12 mouse cellular contexts compared by ENCODE assay signal in genomic region chr14:124634881-124635280, GRCm38 (mm10). TPM values are rescaled to one million over a fixed set of nuclear protein-coding genes. Genes with fewer than 3 reads are reported as not detected.
DNase-seq lines count a peak whose midpoint lies in the region; ATAC-seq and TF ChIP-seq lines count a peak whose summit lies in the region.
"Had no signal": no experiment of that assay in that cellular context is flagged by ENCODE, and none has a peak within 500 bp of the region (broad histone marks: within the 10 kb centered on the region; RNA-seq: fewer than 3 reads in every experiment).

No protein-coding gene starts in this region.

- no peak for TF ChIP-seq CTCF in hindbrain, postnatal 0 days (IDR thresholded peaks at IDR 0.05; ENCODE audit: low read depth)
- no peak for TF ChIP-seq CTCF in midbrain, postnatal 0 days (IDR thresholded peaks at IDR 0.05)

- no peaks in the 10 kb centered on the region for H3K27me3 ChIP-seq in hindbrain, postnatal 0 days (ENCODE audit: insufficient read depth, low read length)
- H3K27me3 ChIP-seq in hindbrain, embryonic 16.5 days (replicated peaks; ENCODE audit: control insufficient read depth, insufficient read depth, low read length), result no peaks in the 10 kb centered on the region
- H3K27me3 ChIP-seq in midbrain, postnatal 0 days (ENCODE audit: insufficient read depth, low read length), result no peaks in the 10 kb centered on the region
- H3K27me3 ChIP-seq in midbrain, embryonic 10.5 days (ENCODE audit: low read depth, poor library complexity, severe bottlenecking), result no peaks in the 10 kb centered on the region
- H3K27me3 ChIP-seq: heart, embryonic 15.5 days; midbrain, embryonic 13.5 days; neural tube, embryonic 15.5 days had no signal

- no peak overlapping the region for H3K27ac ChIP-seq in hindbrain, postnatal 0 days
- no peak overlapping the region for H3K27ac ChIP-seq in hindbrain, embryonic 16.5 days (ENCODE audit: low read depth, low read length)
- H3K27ac ChIP-seq in midbrain, postnatal 0 days (ENCODE audit: low read depth, low read length), result no peak overlapping the region
- H3K27ac ChIP-seq in midbrain, embryonic 10.5 days (replicated peaks), result no peak overlapping the region
- H3K27ac ChIP-seq: heart, embryonic 15.5 days; layer of hippocampus, adult 2 months; midbrain, embryonic 13.5 days; neural tube, embryonic 15.5 days had no signal

- no peak overlapping the region for H3K9ac ChIP-seq in hindbrain, postnatal 0 days (replicated peaks; ENCODE audit: low read length)
- no peak overlapping the region for H3K9ac ChIP-seq in hindbrain, embryonic 16.5 days (ENCODE audit: low read depth, low read length)
- no peak overlapping the region for H3K9ac ChIP-seq in midbrain, postnatal 0 days (replicated peaks; ENCODE audit: low read length, poor library complexity, severe bottlenecking)
- H3K9ac ChIP-seq: heart, embryonic 15.5 days; midbrain, embryonic 13.5 days; neural tube, embryonic 15.5 days had no signal

- no peaks in the 10 kb centered on the region for H3K36me3 ChIP-seq in hindbrain, postnatal 0 days (ENCODE audit: insufficient read depth, low read length)
- H3K36me3 ChIP-seq in hindbrain, embryonic 16.5 days (ENCODE audit: control insufficient read depth, insufficient read depth, low read length), result no peaks in the 10 kb centered on the region
- no peaks in the 10 kb centered on the region for H3K36me3 ChIP-seq in midbrain, postnatal 0 days (ENCODE audit: insufficient read depth, low read length)
- no peaks in the 10 kb centered on the region for H3K36me3 ChIP-seq in midbrain, embryonic 10.5 days
- H3K36me3 ChIP-seq: heart, embryonic 15.5 days; midbrain, embryonic 13.5 days; neural tube, embryonic 15.5 days had no signal

- DNase-seq in hindbrain, postnatal 0 days (ENCODE audit: low spot score), result peak; percentile 30
- DNase-seq in midbrain, postnatal 0 days (ENCODE audit: low spot score), result peak; percentile 20
- DNase-seq in midbrain, embryonic 10.5 days (ENCODE audit: low spot score), result no peak
- peak; percentile 75 to 81 for DNase-seq in cerebellum, postnatal 14 days
- peak; percentile 11 for DNase-seq in telencephalon, adult 2 months (ENCODE audit: low read depth, low spot score)
- no peak for DNase-seq in ovary, postnatal 10 days (ENCODE audit: low spot score)
- DNase-seq: embryo, embryonic 11 days had no signal

- H3K4me3 ChIP-seq in hindbrain, postnatal 0 days (ENCODE audit: low read length), result no peak overlapping the region
- H3K4me3 ChIP-seq in hindbrain, embryonic 16.5 days (ENCODE audit: low read length), result no peak overlapping the region
- H3K4me3 ChIP-seq in midbrain, postnatal 0 days (ENCODE audit: low read depth, low read length), result no peak overlapping the region
- no peak overlapping the region for H3K4me3 ChIP-seq in midbrain, embryonic 10.5 days
- H3K4me3 ChIP-seq: heart, embryonic 15.5 days; layer of hippocampus, adult 2 months; midbrain, embryonic 13.5 days; neural tube, embryonic 15.5 days had no signal

- no peak for ATAC-seq in hindbrain, postnatal 0 days
- no peak for ATAC-seq in hindbrain, embryonic 16.5 days
- no peak for ATAC-seq in midbrain, postnatal 0 days (ENCODE audit: low FRiP score)
- ATAC-seq: midbrain, embryonic 13.5 days had no signal

- 36% methylated on average over 2 of the region's 2 CpGs for WGBS in hindbrain, postnatal 0 days
- 38% methylated on average over 2 of the region's 2 CpGs for WGBS in hindbrain, embryonic 16.5 days
- 49% methylated on average over 2 of the region's 2 CpGs for WGBS in midbrain, postnatal 0 days
- whole genome bisulfite sequencing in midbrain, embryonic 10.5 days, result 59% methylated on average over 2 of the region's 2 CpGs

- H3K4me1 ChIP-seq in hindbrain, postnatal 0 days (ENCODE audit: insufficient read depth, low read length), result no peaks in the 10 kb centered on the region
- no peaks in the 10 kb centered on the region for H3K4me1 ChIP-seq in hindbrain, embryonic 16.5 days (ENCODE audit: control insufficient read depth, insufficient read depth, low read depth, low read length)
- no peaks in the 10 kb centered on the region for H3K4me1 ChIP-seq in midbrain, postnatal 0 days (ENCODE audit: insufficient read depth, low read length)
- H3K4me1 ChIP-seq in midbrain, embryonic 10.5 days, result 0 out of 2 replicates have a peak, but pooled peaks cover 3% of the 10 kb centered on the region
- H3K4me1 ChIP-seq: heart, embryonic 15.5 days; midbrain, embryonic 13.5 days; neural tube, embryonic 15.5 days had no signal

- H3K4me2 ChIP-seq in hindbrain, postnatal 0 days (ENCODE audit: low read depth, low read length), result no peak overlapping the region
- no peak overlapping the region for H3K4me2 ChIP-seq in hindbrain, embryonic 16.5 days (ENCODE audit: low read length)
- no peak overlapping the region for H3K4me2 ChIP-seq in midbrain, postnatal 0 days (ENCODE audit: low read depth, low read length, poor library complexity, severe bottlenecking)
- H3K4me2 ChIP-seq: heart, embryonic 15.5 days; midbrain, embryonic 13.5 days; neural tube, embryonic 15.5 days had no signal

- no peaks in the 10 kb centered on the region for H3K9me3 ChIP-seq in hindbrain, postnatal 0 days (ENCODE audit: low read length)
- no peaks in the 10 kb centered on the region for H3K9me3 ChIP-seq in hindbrain, embryonic 16.5 days (ENCODE audit: control insufficient read depth, low read length)
- no peaks in the 10 kb centered on the region for H3K9me3 ChIP-seq in midbrain, postnatal 0 days (ENCODE audit: low read length)
- H3K9me3 ChIP-seq in midbrain, embryonic 10.5 days (replicated peaks), result no peaks in the 10 kb centered on the region
- H3K9me3 ChIP-seq: heart, embryonic 15.5 days; midbrain, embryonic 13.5 days; neural tube, embryonic 15.5 days had no signal

RNA-seq across cellular contexts. Expression of gene Fgf14, which starts 42.0 kb away (rescaled TPM):
- total RNA-seq in hindbrain, postnatal 0 days (2014; rRNA removed), result 33.5 and 41.0 TPM in 2 replicates
- polyA plus RNA-seq in hindbrain, postnatal 0 days (2015; fragmentation: Nextera tagmentation; extraction: Ambion mirVana), result 30.9 and 32.5 TPM in 2 replicates
- polyA plus RNA-seq in hindbrain, embryonic 16.5 days (2015; fragmentation: Nextera tagmentation; extraction: Ambion mirVana), result 36.2 and 38.6 TPM in 2 replicates
- total RNA-seq in midbrain, postnatal 0 days (2014; rRNA removed), result 48.3 and 49.1 TPM in 2 replicates
- polyA plus RNA-seq in midbrain, postnatal 0 days (2015; fragmentation: Nextera tagmentation; extraction: Ambion mirVana), result 33.6 and 35.2 TPM in 2 replicates
- polyA plus RNA-seq in midbrain, embryonic 10.5 days (2016; fragmentation: Nextera tagmentation; extraction: Ambion mirVana), result 6.5 and 8.8 TPM in 2 replicates

Comparison
In these comparisons a context has a peak if more than half of its experiments do, and no peak if none do; other contexts are left out.
1. DNase-seq: peak in hindbrain, postnatal 0 days (single experiment), midbrain, postnatal 0 days (single experiment), cerebellum, postnatal 14 days (2 of 2) and telencephalon, adult 2 months (single experiment); none in midbrain, embryonic 10.5 days (single experiment) and ovary, postnatal 10 days (single experiment).